Mouse (Mus musculus): Measurements from ENCODE around the gene Kcnj16.

DNA sequence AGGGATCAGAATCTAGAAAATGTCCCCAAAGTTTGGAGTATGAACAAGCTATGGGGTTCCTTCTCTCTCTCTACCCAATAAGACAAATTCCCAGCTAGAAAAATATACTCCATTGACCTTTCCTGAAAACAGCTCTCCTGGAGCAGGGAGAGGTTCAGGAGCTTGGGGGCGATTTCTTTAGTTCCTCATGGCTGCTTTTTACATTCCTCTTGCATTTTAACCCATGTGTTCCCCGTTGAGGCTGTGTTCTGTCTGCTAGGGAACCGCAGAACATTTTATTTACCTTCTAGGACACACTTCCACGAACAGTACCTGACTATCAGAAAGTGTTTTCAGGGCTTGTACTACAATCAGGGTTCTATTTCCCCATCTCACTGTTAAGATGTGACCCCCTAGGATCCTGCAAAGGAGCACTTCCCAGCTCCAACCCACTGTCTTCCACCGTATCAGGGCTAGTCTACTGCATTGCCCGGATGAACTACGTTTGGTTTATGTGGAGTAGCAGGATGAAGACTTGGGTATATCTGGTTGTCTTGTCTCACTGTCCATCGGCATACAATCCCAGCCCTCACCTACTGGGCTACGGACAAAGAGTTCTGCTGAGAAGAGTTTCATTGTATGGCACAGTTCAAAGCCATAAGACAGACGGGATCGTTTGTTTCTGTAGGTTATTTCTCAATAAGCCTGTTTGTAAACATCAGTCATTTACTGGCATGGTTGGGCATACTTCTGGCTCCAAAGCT is 643 bp upstream of the Kcnj16 start:
- no peak for TF ChIP-seq GATA1 (IDR thresholded peaks at IDR 0.05; ENCODE audit: borderline replicate concordance, low read length)
- no peak for TF ChIP-seq FLI1 (IDR thresholded peaks at IDR 0.05; ENCODE audit: low read length)
